Mouse (Mus musculus): ENCODE results near the gene Olfr545.

Olfr545 gene

DNA sequence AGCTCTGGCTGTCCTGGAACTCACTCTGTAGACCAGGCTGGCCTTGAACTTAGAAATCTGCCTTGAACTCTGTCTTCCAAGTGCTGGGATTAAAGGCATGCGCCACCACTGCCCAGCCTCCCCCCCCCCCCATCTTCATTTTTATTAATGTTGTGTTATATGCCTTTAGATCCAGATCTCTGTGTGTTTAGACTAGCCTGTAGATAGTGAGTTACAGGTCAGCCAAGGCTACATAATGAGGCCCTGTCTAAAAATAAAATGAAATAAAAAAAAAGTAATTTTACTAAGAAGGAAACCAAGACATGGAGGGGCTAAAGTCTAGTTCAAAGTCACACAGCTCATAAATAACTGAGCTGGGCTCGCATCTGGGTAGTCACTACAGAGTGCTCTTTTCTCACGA, 20.4 kb downstream of the Olfr545 start:
- no peak for DNase-seq (ENCODE audit: low spot score)

DNA sequence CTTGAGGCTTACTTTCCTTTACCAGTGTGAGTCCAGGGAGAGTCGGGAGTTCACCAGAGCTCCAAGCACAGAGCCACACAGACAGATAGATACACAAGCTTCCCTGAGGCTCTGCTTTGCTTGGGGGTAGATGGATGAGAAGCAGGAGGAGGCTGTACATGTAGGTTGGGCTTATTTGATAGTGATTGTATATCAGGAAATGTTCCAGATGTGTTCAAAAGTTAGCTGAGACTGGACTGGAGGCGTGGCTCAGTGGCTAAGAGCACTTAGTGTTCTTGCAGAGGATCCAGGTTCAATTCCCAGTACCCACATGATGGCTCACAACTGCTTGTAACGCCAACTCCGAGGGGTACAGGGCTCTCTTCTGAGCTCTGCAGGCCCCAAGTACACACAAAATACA, 20.9 kb downstream of the Olfr545 start:
- DNase-seq (ENCODE audit: low spot score), result no peak

DNA sequence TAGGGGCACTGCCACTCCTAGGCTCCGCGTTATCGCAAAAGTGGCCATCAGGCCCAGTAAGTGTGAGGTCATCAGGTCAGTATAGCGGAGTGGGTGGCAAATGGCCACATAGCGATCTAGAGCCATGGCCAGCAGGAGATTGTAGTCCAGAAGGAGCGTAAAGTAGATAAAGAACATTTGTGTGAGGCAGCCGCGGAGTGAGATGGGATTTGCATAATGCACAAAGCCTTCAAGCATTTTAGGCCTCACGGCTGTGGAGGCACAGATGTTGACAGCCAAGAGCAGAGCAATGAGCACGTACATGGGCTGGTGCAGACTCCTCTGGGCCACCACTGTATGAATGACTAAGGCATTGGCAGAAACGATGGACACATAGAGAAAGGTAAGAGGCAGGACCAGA, 22.0 kb downstream of the Olfr545 start:
- DNase-seq (ENCODE audit: low spot score), result no peak

GRCm38 (mm10) chr7:102476601-102477000, 22.8 kb downstream of the Olfr545 start:
- DNase-seq (ENCODE audit: low spot score), result no peak

- no peak for DNase-seq (ENCODE audit: low spot score)
Observed at GRCm38 (mm10) chr7:102472675-102473074, 26.7 kb downstream of the Olfr545 start.

DNA sequence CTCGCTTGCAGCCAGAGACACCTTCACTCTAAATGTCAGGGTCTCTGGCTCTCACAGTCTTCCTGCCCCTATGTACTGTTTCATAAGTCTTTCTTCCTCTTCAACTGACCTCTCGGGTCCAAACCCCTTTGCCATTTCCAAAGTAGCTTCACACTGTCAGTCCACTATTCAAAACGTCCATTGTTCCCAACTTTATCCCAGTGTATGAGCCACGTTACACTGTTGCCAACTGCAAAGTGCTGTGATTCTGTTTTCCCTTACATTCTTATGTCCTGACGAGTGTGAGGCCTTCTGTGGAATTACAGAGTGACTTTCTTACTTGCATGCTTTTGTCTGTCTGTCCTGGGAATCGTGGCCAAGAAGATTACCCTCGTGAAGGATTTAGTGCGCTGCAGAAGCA, 31.8 kb downstream of the Olfr545 start:
- DNase-seq (ENCODE audit: low spot score), result no peak

DNA sequence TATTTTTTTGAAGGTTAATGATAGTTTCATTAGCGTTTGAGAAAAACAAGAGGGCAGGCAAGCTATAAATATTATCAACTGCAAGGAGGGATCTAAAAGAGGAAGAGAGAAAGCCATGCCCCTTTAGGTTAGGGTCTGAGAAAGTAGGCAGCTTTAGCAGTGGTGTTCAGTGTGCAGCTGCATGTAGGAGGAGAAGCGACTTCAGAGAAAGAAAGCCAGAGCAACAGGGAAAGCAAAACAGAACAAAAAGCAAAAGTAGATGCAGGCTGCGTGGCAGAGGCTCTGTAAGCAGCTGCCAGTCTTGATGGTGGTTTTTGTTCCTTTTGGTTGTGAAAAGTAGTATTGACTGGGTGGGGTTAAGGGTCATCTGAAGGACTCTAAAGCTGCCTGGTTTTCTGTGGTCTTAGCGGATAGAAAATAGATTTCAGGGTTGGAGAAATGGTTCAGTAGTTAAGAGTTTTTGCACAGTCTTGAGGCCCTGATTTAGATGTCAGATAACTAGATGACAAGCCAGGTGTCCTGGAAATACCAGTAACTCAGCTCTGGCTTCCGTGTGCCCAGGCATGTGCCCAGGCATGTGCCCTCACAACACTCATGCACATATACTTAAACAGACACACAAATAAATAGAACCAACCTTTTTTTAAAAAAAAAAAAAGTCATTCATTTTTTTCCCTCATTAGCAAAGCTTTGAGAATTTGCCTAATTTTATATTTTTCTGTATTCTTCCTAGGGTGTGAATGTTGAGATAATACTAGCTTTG, 40.6 kb downstream of the Olfr545 start:
- DNase-seq (ENCODE audit: low spot score), result no peak

DNA sequence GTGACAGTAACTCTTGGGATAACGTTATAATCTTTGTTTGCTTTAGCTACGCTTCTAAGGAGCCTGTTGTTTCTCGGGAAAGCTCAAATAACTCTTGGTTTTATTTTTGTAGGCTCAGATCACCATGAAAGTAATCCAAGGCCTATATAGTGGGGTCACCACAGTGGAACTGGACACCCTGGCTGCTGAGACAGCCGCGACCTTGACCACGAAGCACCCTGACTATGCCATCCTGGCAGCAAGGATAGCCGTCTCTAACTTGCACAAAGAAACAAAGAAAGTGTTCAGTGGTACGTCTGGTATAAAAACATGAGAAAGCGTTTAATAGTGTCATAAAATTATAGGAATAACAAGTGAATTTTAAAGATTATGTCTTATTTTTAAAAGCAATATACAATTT, 52.9 kb downstream of the Olfr545 start:
- no peak for DNase-seq (ENCODE audit: low spot score)

DNA sequence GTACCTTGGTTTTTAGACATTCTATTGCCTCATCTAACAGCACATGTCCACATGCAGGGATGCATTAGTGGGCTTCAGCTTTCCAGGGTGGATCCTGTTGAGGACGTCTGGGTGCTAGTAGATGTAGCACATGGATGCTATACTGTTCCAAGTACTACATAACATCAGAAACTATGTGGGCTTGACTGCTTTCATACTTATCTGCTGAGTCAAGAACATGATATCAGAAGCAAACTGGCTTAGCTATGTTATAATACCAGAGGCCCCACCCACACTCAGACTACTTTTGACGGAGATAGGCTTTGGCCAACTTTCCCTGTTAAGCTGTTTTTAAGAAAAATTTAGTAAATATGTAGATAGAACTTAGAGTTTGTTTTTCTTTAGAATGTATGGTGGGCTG, 55.1 kb downstream of the Olfr545 start:
- DNase-seq (ENCODE audit: low spot score), result no peak

GRCm38 (mm10) chr7:102442432-102442831, 56.9 kb downstream of the Olfr545 start:
- no peak for DNase-seq (ENCODE audit: low spot score)

- DNase-seq (ENCODE audit: low spot score), result peak; percentile 93
Observed at GRCm38 (mm10) chr7:102441657-102442391, 57.5 kb downstream of the Olfr545 start, which contains the start of gene Rrm1. Gene Rrm1, plus strand, starts transcription at chr7:102441695.
